Mouse (Mus musculus): ENCODE measurements around the gene Gm13090.

GRCm38 (mm10) chr4:151105886-151106285 lies 16.5 kb downstream of the Gm13090 start:
- no peak for TF ChIP-seq CTCF (IDR thresholded peaks at IDR 0.05)
- TF ChIP-seq EP300 (IDR thresholded peaks at IDR 0.05): no peak

Measured in lung, postnatal 0 days (tissue).